Mouse (Mus musculus) urinary bladder, postnatal 4 days (tissue): ENCODE data around the gene Nutf2.

ENCODE experiments used
- DNase-seq, 2 experiments: peaks; one replicate each; pipeline ENCODE4 v3.0.0; 2021 to 2022; ENCODE audit warnings: low spot score in 2 of 2

The Nutf2 gene

GRCm38 (mm10) chr8:105855248-105856167 is 4.9 kb upstream of the Nutf2 start:
- DNase-seq, result peak; percentile 37 to 63

DNA sequence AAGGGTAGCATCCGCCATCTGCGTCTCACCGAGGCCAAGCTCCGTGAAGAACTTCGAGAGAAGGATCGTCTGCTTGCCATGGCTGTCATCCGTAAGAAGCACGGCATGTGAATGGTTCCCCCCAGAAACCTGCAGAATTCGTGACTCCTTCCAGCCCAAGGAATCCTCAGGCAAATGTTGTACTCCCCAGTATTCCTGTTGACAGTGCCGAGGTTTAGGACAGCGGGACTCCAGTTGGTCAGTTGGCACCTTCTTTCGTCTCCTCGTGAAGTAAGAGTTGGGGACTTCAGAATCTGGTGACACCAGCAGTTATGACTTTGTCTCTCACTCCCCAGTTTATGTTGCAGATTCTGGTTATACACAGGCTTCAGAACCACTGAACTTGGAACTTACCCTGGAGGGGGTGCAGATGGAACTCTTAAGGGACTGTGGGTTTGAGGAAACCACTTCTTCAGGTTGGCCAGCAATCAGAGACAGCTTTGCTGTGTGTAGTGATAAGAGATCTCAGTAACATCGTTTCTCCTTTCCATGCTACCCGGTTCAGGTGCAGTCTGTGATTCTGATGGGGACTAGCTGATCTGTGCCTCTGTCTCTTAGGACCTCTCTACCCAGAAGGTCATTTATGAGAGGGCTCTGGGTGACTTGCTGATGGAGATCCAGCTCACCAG is 4.1 kb upstream of the Nutf2 start:
- DNase-seq, result no peak

- no peak for DNase-seq
Observed at GRCm38 (mm10) chr8:105858495-105858894, 1.9 kb upstream of the Nutf2 start.

DNA sequence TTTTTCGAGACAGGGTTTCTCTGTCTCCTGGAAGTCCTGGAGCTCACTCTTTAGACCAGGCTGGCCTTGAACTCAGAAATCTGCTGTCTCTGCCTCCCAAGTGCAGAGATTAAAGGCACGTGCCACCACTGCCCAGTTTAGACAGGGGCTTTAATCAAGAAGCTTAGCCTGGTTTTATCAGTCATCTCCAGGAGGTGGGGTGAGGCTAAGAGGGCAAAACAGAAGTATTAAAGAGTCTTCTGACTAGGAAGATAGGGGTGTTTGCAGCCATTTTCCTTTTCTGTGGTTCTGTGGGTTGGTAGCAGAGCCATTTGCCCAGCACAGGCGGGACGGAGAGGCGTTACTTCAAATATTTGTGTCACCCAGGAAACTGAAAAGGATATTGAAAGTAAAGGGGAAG is 1.1 kb upstream of the Nutf2 start:
- DNase-seq, result no peak

- DNase-seq, result no peak
Observed at GRCm38 (mm10) chr8:105861951-105862350, 1.6 kb downstream of the Nutf2 start.

GRCm38 (mm10) chr8:105866364-105867029 is 6.1 kb downstream of the Nutf2 start:
- DNase-seq, result no peak

DNA sequence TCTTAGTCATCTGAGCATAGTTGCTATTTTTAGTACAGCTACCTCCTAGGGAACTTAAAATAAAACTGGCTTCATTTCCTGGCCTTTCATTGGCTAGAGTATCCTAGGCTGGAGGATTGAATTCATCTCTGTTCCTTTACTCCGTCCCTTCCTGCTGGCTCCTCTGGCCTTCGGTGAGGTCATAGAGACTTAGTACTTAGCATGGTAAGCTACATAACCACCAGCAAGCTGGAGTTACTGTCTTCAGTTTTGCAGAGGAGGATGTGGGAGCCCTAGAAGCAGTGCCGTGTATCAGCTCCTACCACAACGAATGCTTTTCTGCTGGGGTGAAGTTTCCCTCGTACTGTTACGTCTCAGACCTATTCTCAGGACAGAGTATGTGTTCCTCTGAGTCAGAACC is 13.9 kb downstream of the Nutf2 start:
- no peak for DNase-seq

- peak; percentile 80 to 82 for DNase-seq
Observed at GRCm38 (mm10) chr8:105880754-105881520, 20.6 kb downstream of the Nutf2 start, which contains the start of gene Edc4. Gene Edc4, plus strand, starts transcription at chr8:105880881.

DNA sequence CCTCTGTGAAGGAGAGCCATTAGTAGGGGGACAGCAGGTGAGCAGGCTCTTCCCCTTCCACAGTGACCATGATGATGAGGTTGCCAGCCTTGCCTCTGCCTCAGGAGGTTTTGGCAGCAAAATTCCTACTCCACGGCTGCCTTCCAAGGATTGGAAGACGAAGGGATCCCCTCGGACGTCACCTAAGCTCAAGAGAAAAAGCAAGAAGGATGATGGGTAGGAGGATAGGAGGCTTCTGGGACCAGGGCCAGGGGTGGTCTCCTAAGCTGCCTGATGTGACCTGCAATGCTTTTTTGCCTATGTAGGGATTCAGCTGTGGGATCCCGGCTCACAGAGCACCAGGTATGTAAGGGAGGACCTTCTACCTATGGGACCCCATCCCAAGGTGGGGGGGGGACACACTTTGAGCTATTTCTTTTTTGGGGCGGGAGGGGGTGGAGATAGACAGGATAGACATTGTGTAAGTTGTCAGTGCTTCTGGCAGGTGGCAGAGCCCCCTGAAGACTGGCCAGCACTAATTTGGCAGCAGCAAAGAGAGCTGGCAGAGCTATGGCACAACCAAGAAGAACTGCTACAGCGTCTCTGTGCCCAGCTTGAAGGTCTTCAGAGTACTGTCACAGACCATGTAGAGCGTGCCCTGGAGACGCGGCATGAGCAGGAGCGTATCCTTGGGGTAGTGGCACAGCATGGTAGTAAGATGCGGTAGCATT is 29.5 kb downstream of the Nutf2 start:
- no peak for DNase-seq

DNA sequence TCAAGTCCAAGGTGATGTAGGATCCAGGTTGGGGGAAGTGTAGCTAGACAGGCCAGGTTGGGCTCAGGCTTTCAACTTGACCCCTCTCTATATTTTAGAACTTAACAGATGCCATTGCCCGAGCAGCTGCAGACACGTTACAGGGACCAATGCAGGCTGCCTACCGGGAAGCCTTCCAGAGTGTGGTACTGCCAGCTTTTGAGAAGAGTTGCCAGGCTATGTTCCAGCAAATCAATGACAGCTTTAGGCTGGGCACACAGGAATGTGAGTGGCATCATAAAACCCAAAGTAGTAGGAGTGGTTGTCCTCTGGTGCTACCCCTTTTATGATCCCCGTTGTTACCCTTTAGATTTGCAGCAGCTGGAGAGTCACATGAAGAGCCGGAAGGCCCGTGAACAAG is 30.5 kb downstream of the Nutf2 start:
- DNase-seq, result no peak

DNA sequence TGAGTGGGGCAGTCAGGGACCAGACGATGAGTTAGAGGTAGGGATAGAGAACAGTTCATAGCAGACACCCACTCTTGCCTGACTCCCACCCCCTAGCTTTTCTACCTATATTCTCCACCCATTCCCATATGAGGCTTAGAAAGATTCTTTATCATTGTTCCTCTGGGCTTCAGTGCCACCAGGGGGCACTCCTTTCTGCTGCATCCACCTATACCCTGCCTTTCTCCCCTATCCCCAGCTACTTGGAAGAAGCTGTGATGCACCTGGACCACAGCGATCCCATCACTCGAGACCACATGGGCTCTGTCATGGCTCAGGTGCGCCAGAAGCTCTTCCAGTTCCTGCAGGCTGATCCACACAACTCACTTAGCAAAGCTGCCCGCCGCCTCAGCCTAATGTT is 32.1 kb downstream of the Nutf2 start:
- no peak for DNase-seq

DNA sequence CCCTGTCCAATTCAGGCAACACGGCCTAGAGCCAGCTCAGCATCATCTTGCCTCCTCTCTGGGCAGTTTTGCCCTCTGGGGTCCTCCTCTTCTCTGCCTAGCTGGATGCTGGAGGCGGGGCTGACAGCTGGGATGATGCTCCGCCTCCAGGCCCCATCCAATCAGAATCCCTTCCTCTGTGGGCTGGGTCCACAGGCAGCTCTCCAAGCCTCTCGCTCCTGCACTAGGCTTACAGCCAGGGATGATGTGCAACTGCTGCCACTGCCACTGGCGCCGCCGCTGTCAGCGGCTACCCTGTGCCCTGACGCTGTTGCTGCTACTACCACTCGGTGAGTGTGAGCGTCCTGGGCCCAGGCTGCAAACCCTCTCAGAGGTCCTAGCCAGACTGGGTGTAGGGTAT is 33.0 kb downstream of the Nutf2 start, which contains the start of gene Nrn1l:
Gene Nrn1l (plus strand): TSS at position 229 of the 400 bp plus-strand sequence.
- peak; percentile 71 to 78 for DNase-seq

GRCm38 (mm10) chr8:105897801-105898480 is 37.6 kb downstream of the Nutf2 start:
- no peak for DNase-seq

GRCm38 (mm10) chr8:105900180-105900940 is 40.0 kb downstream of the Nutf2 start, which contains the start of gene Pskh1:
Gene Pskh1, plus strand, starts transcription at chr8:105900441.
- peak; percentile 90 to 92 for DNase-seq

DNA sequence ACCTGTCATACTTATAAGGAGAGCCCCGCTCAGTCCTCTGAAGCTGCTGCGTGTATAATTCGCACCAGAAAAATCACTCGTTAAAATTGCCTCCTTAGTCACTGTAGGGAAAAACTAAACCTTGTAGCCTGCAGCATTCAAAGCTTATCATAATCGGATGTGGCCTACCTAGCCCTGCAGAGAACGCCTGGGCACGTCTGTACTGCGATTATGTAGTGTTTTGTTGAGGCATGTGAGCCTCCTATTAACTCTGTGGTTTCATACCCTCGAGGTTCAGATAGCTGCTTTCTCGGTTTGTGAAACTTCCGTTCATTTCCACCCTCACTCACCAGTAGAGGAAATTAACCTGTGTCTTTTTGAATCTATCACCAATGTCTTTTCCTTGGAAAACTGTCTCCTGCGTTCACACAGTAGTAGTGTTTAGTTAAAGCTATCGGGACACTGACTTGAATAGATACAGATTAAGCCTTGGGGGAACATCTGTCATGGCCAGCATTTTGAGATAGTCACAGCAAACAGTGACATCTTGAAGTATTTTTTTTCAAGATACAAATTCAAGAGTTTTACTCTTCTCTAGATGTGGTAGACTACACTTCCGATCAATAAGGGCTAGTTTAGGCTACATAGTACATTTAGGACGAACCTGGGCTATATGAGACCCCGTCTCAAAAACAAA is 40.7 kb downstream of the Nutf2 start:
- DNase-seq, result no peak

DNA sequence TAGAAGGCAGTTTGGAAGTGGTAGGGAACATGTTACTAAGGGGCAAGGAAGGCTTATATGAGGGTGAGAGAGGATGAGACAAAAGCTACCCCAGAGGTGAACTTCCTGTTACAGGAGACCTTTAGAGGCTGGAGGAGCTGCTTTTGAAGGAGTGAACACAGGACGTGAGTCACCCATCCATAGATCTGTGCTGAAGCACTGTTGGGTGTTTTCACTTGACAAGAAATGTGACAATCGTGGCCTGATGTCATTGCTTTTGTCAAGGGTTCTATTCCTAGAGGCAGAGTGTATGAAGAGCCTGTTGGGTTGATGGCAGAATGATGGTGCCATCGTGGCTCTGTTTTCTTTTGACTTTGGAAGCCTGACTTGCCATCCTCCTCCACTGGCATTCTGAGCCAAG is 59.0 kb downstream of the Nutf2 start:
- no peak for DNase-seq

DNA sequence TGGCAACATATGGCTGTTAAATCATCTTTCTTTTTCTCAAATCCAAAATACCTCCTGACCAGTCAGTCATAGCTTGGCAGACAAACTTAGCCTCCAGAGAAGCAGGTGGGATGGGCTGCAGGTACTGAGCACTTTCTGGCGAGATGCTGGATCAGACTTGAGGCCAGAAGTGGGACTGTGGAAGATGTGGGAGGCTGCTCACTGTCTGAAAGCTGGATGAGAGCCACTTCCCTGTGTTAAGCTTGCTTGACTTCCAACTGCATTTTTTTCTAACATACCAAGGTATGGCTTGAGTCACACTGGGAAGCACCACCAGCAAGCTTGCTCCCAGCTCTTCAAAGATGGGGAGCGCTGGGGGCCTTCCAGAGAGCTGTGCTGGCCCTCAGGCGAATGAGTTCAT is 64.7 kb downstream of the Nutf2 start:
- no peak for DNase-seq
